Mouse (Mus musculus) urinary bladder, postnatal 36 days (tissue): ENCODE results near the gene Helt.
"Not testable (repeated sequence)": the region's sequence is repeated elsewhere in the genome, so short reads cannot be mapped to it uniquely, and the experiment has no call there.

Experiments used
- DNase-seq, 2 experiments: peaks; one replicate each; pipeline ENCODE4 v3.0.0; 2022; ENCODE audit warnings: low spot score in 2 of 2, mixed read lengths in 1 of 2

Gene Helt

GRCm38 (mm10) chr8:46296551-46296950, 2.1 kb upstream of the Helt start:
- DNase-seq: no peak

- no peak for DNase-seq
Measured at GRCm38 (mm10) chr8:46295951-46296350, 1.5 kb upstream of the Helt start.

GRCm38 (mm10) chr8:46295101-46295534, 647 bp upstream of the Helt start:
- no peak for DNase-seq

GRCm38 (mm10) chr8:46293741-46294151, 725 bp downstream of the Helt start:
- DNase-seq: no peak

- no peak for DNase-seq
Measured at GRCm38 (mm10) chr8:46293201-46293600, 1.3 kb downstream of the Helt start.

GRCm38 (mm10) chr8:46291931-46292675, 2.4 kb downstream of the Helt start:
- no peak for DNase-seq

GRCm38 (mm10) chr8:46289274-46289673, 5.2 kb downstream of the Helt start:
- DNase-seq: no peak

GRCm38 (mm10) chr8:46288021-46288420, 6.5 kb downstream of the Helt start:
- no peak for DNase-seq

- DNase-seq: no peak
Measured at GRCm38 (mm10) chr8:46285980-46286379, 8.5 kb downstream of the Helt start.

- DNase-seq: peak; percentile 35 to 57
Measured at GRCm38 (mm10) chr8:46281536-46281935, 12.9 kb downstream of the Helt start.

- no peak for DNase-seq
Measured at GRCm38 (mm10) chr8:46276939-46277338, 17.5 kb downstream of the Helt start.

GRCm38 (mm10) chr8:46270741-46271140, 23.7 kb downstream of the Helt start:
- DNase-seq: no peak

GRCm38 (mm10) chr8:46270147-46270546, 24.3 kb downstream of the Helt start:
- no peak for DNase-seq

- DNase-seq: no peak
Measured at GRCm38 (mm10) chr8:46266801-46267200, 27.7 kb downstream of the Helt start.

GRCm38 (mm10) chr8:46264206-46264605, 30.3 kb downstream of the Helt start:
- DNase-seq: not testable (repeated sequence)

GRCm38 (mm10) chr8:46257921-46258682, 36.4 kb downstream of the Helt start:
- DNase-seq: no peak

GRCm38 (mm10) chr8:46252456-46252855, 42.0 kb downstream of the Helt start:
- no peak for DNase-seq

GRCm38 (mm10) chr8:46251561-46251960, 42.9 kb downstream of the Helt start:
- no peak for DNase-seq

GRCm38 (mm10) chr8:46246346-46246745, 48.1 kb downstream of the Helt start:
- no peak for DNase-seq

GRCm38 (mm10) chr8:46242946-46243345, 51.5 kb downstream of the Helt start:
- no peak for DNase-seq
